Mouse (Mus musculus) CH12.LX (cell line): Measurements from ENCODE around the gene Fbxo42. TPM values are rescaled to one million over a fixed set of nuclear protein-coding genes. Genes with fewer than 3 reads are reported as not detected.

Source experiments
- DNase-seq: peaks from one replicate; pipeline ENCODE4 v3.0.0-alpha.2; 2013; ENCODE audit errors: extremely low read depth
- H3K27ac ChIP-seq: 2 replicates; pipeline ENCODE4 v1.5.1; 2012; ENCODE audit warnings: low read depth, mild to moderate bottlenecking, control low read depth, moderate library complexity; ENCODE audit not compliant: insufficient read depth
- H3K27me3 ChIP-seq: replicated peaks from 2 replicates; pipeline ENCODE3; 2012; ENCODE audit warnings: inconsistent platforms
- H3K36me3 ChIP-seq, 2 experiments: replicated peaks in 1 of 2; 2 replicates each; pipeline versions ENCODE3 to v1.6.1; 2012; ENCODE audit warnings: inconsistent platforms in 1 of 2, low read length in 1 of 2, mild to moderate bottlenecking in 1 of 2, mixed read lengths in 1 of 2, moderate library complexity in 1 of 2; ENCODE audit not compliant: control insufficient read depth in 1 of 2, insufficient read depth in 1 of 2
- H3K4me1 ChIP-seq, 2 experiments: 2 replicates each; pipeline ENCODE4 v1.6.1; 2012; ENCODE audit warnings: inconsistent platforms in 1 of 2, moderate library complexity in 1 of 2; ENCODE audit not compliant: insufficient read depth in 2 of 2, control insufficient read depth in 1 of 2
- H3K4me2 ChIP-seq: 2 replicates; pipeline ENCODE4 v1.6.1; 2012; ENCODE audit warnings: low read depth, mild to moderate bottlenecking, control low read depth; ENCODE audit not compliant: poor library complexity, insufficient read depth, severe bottlenecking
- H3K4me3 ChIP-seq, 3 experiments: fragments of 150-350 bp in 1 of 3; sonication (generic) in 1 of 3; replicated peaks in 1 of 3; 2 replicates each; pipeline versions ENCODE3 to v1.5.1; 2011 to 2012; ENCODE audit warnings: low read depth in 2 of 3, low read length in 2 of 3, mild to moderate bottlenecking in 2 of 3, moderate library complexity in 2 of 3, control low read depth in 1 of 3, improper control_type of control experiment in 1 of 3, inconsistent platforms in 1 of 3, mixed read lengths in 1 of 3; ENCODE audit not compliant: poor library complexity in 1 of 3
- H3K79me2 ChIP-seq: replicated peaks from 2 replicates; pipeline ENCODE4 v1.6.1; 2012; ENCODE audit warnings: mild to moderate bottlenecking, moderate library complexity; ENCODE audit not compliant: control insufficient read depth, poor library complexity, insufficient read depth, severe bottlenecking; ENCODE audit errors: extremely low read depth
- H3K9ac ChIP-seq: 2 replicates; pipeline ENCODE4 v1.6.1; 2012; ENCODE audit warnings: low read depth, mild to moderate bottlenecking, control low read depth, moderate library complexity; ENCODE audit not compliant: insufficient read depth
- H3K9me3 ChIP-seq: replicated peaks from 2 replicates; pipeline ENCODE3; 2012; ENCODE audit warnings: low read length, inconsistent platforms, mixed read lengths
- BHLHE40 ChIP-seq: IDR thresholded peaks from 2 replicates; pipeline ENCODE4 v1.6.1; 2011; ENCODE audit warnings: mild to moderate bottlenecking, low read depth, low read length, improper control_type of control experiment
- CHD1 ChIP-seq: IDR thresholded peaks from 2 replicates; pipeline ENCODE4 v1.6.1; 2012; ENCODE audit warnings: low read depth, low read length, improper control_type of control experiment, inconsistent platforms
- CTCF ChIP-seq, 2 experiments: IDR thresholded peaks in 1 of 2; conservative IDR thresholded peaks in 1 of 2; 2 replicates each; pipeline ENCODE4 v1.5.1; 2011 to 2012; ENCODE audit warnings: low read depth in 2 of 2, low read length in 2 of 2, improper control_type of control experiment in 1 of 2, inconsistent platforms in 1 of 2, mild to moderate bottlenecking in 1 of 2, moderate library complexity in 1 of 2
- EP300 ChIP-seq: IDR thresholded peaks from 2 replicates; pipeline ENCODE4 v1.6.1; 2011; ENCODE audit warnings: low read length, improper control_type of control experiment
- JUND ChIP-seq: conservative IDR thresholded peaks from 2 replicates; pipeline ENCODE4 v1.6.1; 2011; ENCODE audit warnings: low read depth, low read length, improper control_type of control experiment
- KAT2A ChIP-seq: IDR thresholded peaks from 2 replicates; pipeline ENCODE4 v1.6.1; 2012; ENCODE audit warnings: low read length, improper control_type of control experiment, inconsistent platforms; ENCODE audit not compliant: insufficient replicate concordance
- MAZ ChIP-seq: IDR thresholded peaks from 2 replicates; pipeline ENCODE4 v1.6.1; 2012; ENCODE audit warnings: low read depth, mild to moderate bottlenecking, inconsistent platforms, low read length, improper control_type of control experiment, moderate library complexity
- MXI1 ChIP-seq: IDR thresholded peaks from 2 replicates; pipeline ENCODE4 v1.6.1; 2011; ENCODE audit warnings: mild to moderate bottlenecking, low read depth, low read length, improper control_type of control experiment
- MYC ChIP-seq: IDR thresholded peaks from 2 replicates; pipeline ENCODE4 v1.6.1; 2011; ENCODE audit warnings: low read depth, mild to moderate bottlenecking, improper control_type of control experiment, low read length
- PAX5 ChIP-seq: IDR thresholded peaks from 2 replicates; pipeline ENCODE4 v1.6.1; 2012; ENCODE audit warnings: low read length, inconsistent platforms, mixed read lengths
- SMC3 ChIP-seq: IDR thresholded peaks from 2 replicates; pipeline ENCODE4 v1.6.1; 2011; ENCODE audit warnings: low read depth, low read length, improper control_type of control experiment
- TBP ChIP-seq: conservative IDR thresholded peaks from 2 replicates; pipeline ENCODE4 v1.6.1; 2011; ENCODE audit warnings: low read depth, low read length, improper control_type of control experiment
- TCF12 ChIP-seq: IDR thresholded peaks from 2 replicates; pipeline ENCODE4 v1.6.1; 2014; ENCODE audit warnings: low read depth, mild to moderate bottlenecking, inconsistent platforms, low read length, improper control_type of control experiment
- UBTF ChIP-seq: IDR thresholded peaks from 2 replicates; pipeline ENCODE4 v1.6.1; 2012; ENCODE audit warnings: low read depth, mild to moderate bottlenecking, inconsistent platforms, low read length, improper control_type of control experiment, moderate library complexity
- USF1 ChIP-seq: IDR thresholded peaks from 2 replicates; pipeline ENCODE4 v1.6.1; 2014; ENCODE audit warnings: low read depth, mild to moderate bottlenecking, inconsistent platforms, low read length, improper control_type of control experiment
- USF2 ChIP-seq: conservative IDR thresholded peaks from 2 replicates; pipeline ENCODE4 v1.6.1; 2011; ENCODE audit warnings: low read depth, low read length, improper control_type of control experiment
- ZC3H11A ChIP-seq: IDR thresholded peaks from 2 replicates; pipeline ENCODE4 v1.6.1; 2012; ENCODE audit warnings: low read depth, mild to moderate bottlenecking, inconsistent platforms, low read length, improper control_type of control experiment
- ZMIZ1 ChIP-seq: IDR thresholded peaks from 2 replicates; pipeline ENCODE4 v1.6.1; 2012; ENCODE audit warnings: low read depth, mild to moderate bottlenecking, inconsistent platforms, low read length, improper control_type of control experiment
- dilution Hi-C: fragments of 300-500 bp; cut with MboI; formaldehyde crosslinking; loops from 2 replicates; pipeline ENCODE4 v1.14.3; 2020; ENCODE audit warnings: low sequenced_read_pairs; ENCODE audit not compliant: extremely low pct_unique_long_range_greater_than_20kb, extremely low pct_ligation_motif_present
- in situ Hi-C: fragments of 300-500 bp; cut with MboI; formaldehyde crosslinking; loops from 3 replicates; pipeline ENCODE4 v1.14.3; 2019; ENCODE audit warnings: low sequenced_read_pairs, low pct_ligation_motif_present, low pct_unique_long_range_greater_than_20kb, mixed read lengths
- polyA plus RNA-seq: library from polyadenylated mRNA; unstranded; fragments of >175 nt; gene quantifications from 2 replicates; pipeline ENCODE4 v1.2.1, GENCODE M21; 2012; ENCODE audit warnings: low read depth; ENCODE audit not compliant: insufficient read length
- total RNA-seq, 2 experiments: library from RNA; depleted of rRNA; stranded (reverse); fragments of 300-350 nt in 1 of 2; fragments of >200 nt in 1 of 2; gene quantifications; 2 replicates each; pipeline ENCODE4 v1.2.3; 2012 to 2014

The Fbxo42 gene
- total and polyA plus RNA-seq, 3 experiments = 9.8 to 16.5 (median 14.4) TPM

DNA sequence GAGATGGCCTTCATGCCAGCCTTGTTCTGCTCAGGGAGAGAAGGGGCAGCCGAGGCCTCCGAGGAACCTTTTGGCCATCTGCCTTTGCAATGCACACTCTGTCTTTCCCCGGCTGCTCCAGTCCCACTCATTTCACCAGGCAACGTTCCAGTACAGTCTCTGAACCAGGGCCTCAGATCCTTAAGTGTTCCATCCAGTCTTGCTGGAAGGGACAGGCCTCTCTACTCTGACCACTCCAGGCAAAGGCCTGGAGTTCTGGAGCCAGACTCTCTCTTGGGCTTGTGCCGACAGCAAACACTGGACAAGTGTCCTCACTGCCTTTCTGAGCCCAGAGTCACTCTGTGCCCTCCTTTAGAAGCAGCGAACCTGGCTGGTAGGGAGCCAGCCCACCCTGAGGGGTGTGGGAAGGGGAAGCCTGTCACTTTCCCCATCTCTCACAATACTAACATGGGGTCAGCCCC lies 33.2 kb upstream of the Fbxo42 start:
- TF ChIP-seq PAX5 (no peak), TBP (no peak), MXI1 (no peak), MYC (no peak)
- Histone ChIP-seq H3K4me2 (no peak overlapping the region), H3K4me3 (no peak overlapping the region), H3K79me2 (peaks cover 17% of the 10 kb centered on the region), H3K4me1 (peaks cover 7 to 29% of the 10 kb centered on the region in 2 experiments), H3K9ac (no peak overlapping the region), H3K36me3 (peaks cover 81 to 98% of the 10 kb centered on the region in 2 experiments), H3K9me3 (peaks cover 22% of the 10 kb centered on the region), H3K27me3 (no peaks in the 10 kb centered on the region), H3K27ac (no peak overlapping the region)
- dilution Hi-C loops = no loop called here
- DNase-seq = no peak
- in situ Hi-C loops = no loop called here

- in situ Hi-C loops = no loop called here
- Histone ChIP-seq H3K9ac (no peak overlapping the region), H3K4me1 (peaks cover 7 to 34% of the 10 kb centered on the region in 2 experiments), H3K79me2 (peaks cover 25% of the 10 kb centered on the region), H3K36me3 (peaks cover 86 to 100% of the 10 kb centered on the region in 2 experiments), H3K27me3 (no peaks in the 10 kb centered on the region), H3K4me2 (no peak overlapping the region), H3K9me3 (peaks cover 19% of the 10 kb centered on the region), H3K4me3 (no peak overlapping the region), H3K27ac (no peak overlapping the region)
- dilution Hi-C loops = no loop called here
- TF ChIP-seq ZC3H11A (no peak), CHD1 (no peak), USF1 (no peak), UBTF (no peak), TCF12 (no peak), ZMIZ1 (no peak), MXI1 (no peak), SMC3 (no peak), USF2 (no peak), KAT2A (no peak), MAZ (no peak), EP300 (no peak), JUND (no peak), PAX5 (no peak), CTCF (conservative IDR thresholded peaks at IDR 0.05 in 1 of 2, IDR thresholded peaks at IDR 0.05 in 1 of 2; ENCODE audit: low read depth in 2 of 2, low read length in 2 of 2) (no peak), BHLHE40 (no peak)
- no peak for DNase-seq
Observed at GRCm38 (mm10) chr4:141115398-141115797, 32.3 kb upstream of the Fbxo42 start.
